10 mouse cellular contexts compared by ENCODE assay signal in the genomic region with DNA sequence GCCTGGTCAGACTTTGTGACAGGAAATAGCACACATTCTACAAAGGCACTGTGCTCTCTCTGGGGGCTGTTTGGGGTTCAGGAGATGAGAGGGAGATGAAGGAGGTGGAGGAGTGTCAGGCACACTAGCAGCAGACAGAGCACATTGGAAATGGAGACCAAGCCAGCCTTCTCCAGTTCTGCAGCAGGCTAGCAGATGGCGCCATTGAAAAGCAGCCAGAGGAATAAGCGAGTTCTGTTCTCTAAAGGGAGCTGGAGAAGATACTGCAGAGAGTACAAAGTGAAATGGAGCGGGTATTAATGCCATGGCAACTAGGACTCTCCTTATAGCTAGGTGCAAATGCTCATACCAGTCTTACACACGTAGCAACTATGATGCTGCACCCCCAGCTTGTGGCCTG.
DNase-seq lines count a peak whose midpoint lies in the region; ATAC-seq lines count a peak whose summit lies in the region.
"Had no signal": no experiment of that assay in that cellular context is flagged by ENCODE, and none has a peak within 500 bp of the region (broad histone marks: within the 10 kb centered on the region; RNA-seq: fewer than 3 reads in every experiment).

No protein-coding gene starts in this region.

- 66% methylated on average over 4 of the region's 4 CpGs for WGBS in heart, embryonic 12.5 days
- WGBS in embryonic facial prominence, embryonic 14.5 days, result 68% methylated on average over 4 of the region's 4 CpGs
- 60% methylated on average over 4 of the region's 4 CpGs for WGBS in liver, embryonic 12.5 days (ENCODE audit: insufficient replicate concordance)

- DNase-seq in heart, adult 18-20 months, result peak; percentile 47 to 51
- DNase-seq in 3T3-L1 (ENCODE audit: low read depth, low spot score) (peak; percentile 50), MN1 (ENCODE audit: low spot score) (no peak)
- peak; percentile 36 for DNase-seq in embryonic facial prominence, embryonic 14.5 days (ENCODE audit: low spot score)
- peak; percentile 48 for DNase-seq in left cerebral cortex, adult 11 months (ENCODE audit: low spot score)
- DNase-seq in adrenal gland, postnatal 36 days, result no peak
- DNase-seq: spleen, adult 18-20 months had no signal

- no peak overlapping the region for H3K4me2 ChIP-seq in heart, embryonic 12.5 days
- no peak overlapping the region for H3K4me2 ChIP-seq in embryonic facial prominence, embryonic 14.5 days (ENCODE audit: low read depth, low read length)
- no peak overlapping the region for H3K4me2 ChIP-seq in liver, embryonic 12.5 days
- H3K4me2 ChIP-seq: heart, embryonic 15.5 days had no signal

- H3K9ac ChIP-seq in heart, embryonic 12.5 days, result no peak overlapping the region
- H3K9ac ChIP-seq in embryonic facial prominence, embryonic 14.5 days (ENCODE audit: low read depth, low read length), result no peak overlapping the region
- H3K9ac ChIP-seq in liver, embryonic 12.5 days, result no peak overlapping the region
- H3K9ac ChIP-seq: heart, embryonic 15.5 days had no signal

- H3K27me3 ChIP-seq in heart, embryonic 12.5 days (replicated peaks), result no peaks in the 10 kb centered on the region
- no peaks in the 10 kb centered on the region for H3K27me3 ChIP-seq in embryonic facial prominence, embryonic 14.5 days (replicated peaks; ENCODE audit: control insufficient read depth, insufficient read depth, low read length)
- H3K27me3 ChIP-seq in liver, embryonic 12.5 days (replicated peaks), result no peaks in the 10 kb centered on the region
- H3K27me3 ChIP-seq: heart, embryonic 15.5 days had no signal

- no peaks in the 10 kb centered on the region for H3K4me1 ChIP-seq in heart, embryonic 12.5 days (replicated peaks)
- H3K4me1 ChIP-seq in embryonic facial prominence, embryonic 14.5 days (ENCODE audit: control insufficient read depth, insufficient read depth, low read length), result no peaks in the 10 kb centered on the region
- H3K4me1 ChIP-seq in liver, embryonic 12.5 days, result no peaks in the 10 kb centered on the region
- H3K4me1 ChIP-seq: heart, embryonic 15.5 days had no signal

- H3K36me3 ChIP-seq in heart, embryonic 12.5 days, result no peaks in the 10 kb centered on the region
- H3K36me3 ChIP-seq in embryonic facial prominence, embryonic 14.5 days (ENCODE audit: control insufficient read depth, insufficient read depth, low read length), result no peaks in the 10 kb centered on the region
- H3K36me3 ChIP-seq in liver, embryonic 12.5 days, result no peaks in the 10 kb centered on the region
- H3K36me3 ChIP-seq: heart, embryonic 15.5 days had no signal

- no peaks in the 10 kb centered on the region for H3K9me3 ChIP-seq in heart, embryonic 12.5 days (replicated peaks)
- H3K9me3 ChIP-seq in embryonic facial prominence, embryonic 14.5 days (ENCODE audit: control insufficient read depth, low read length), result 0 out of 2 replicates have a peak, but pooled peaks cover 5% of the 10 kb centered on the region
- H3K9me3 ChIP-seq in liver, embryonic 12.5 days (replicated peaks), result no peaks in the 10 kb centered on the region
- H3K9me3 ChIP-seq: heart, embryonic 15.5 days had no signal

- no peak for ATAC-seq in heart, embryonic 12.5 days (ENCODE audit: insufficient number of reproducible peaks, low FRiP score)
- no peak for ATAC-seq in embryonic facial prominence, embryonic 14.5 days (ENCODE audit: low read depth)
- ATAC-seq in liver, embryonic 12.5 days, result no peak

- no peak overlapping the region for H3K4me3 ChIP-seq in heart, embryonic 12.5 days
- no peak overlapping the region for H3K4me3 ChIP-seq in embryonic facial prominence, embryonic 14.5 days (ENCODE audit: low read depth, low read length)
- no peak overlapping the region for H3K4me3 ChIP-seq in liver, embryonic 12.5 days
- H3K4me3 ChIP-seq: heart, embryonic 15.5 days had no signal

- no peak overlapping the region for H3K27ac ChIP-seq in heart, embryonic 12.5 days (ENCODE audit: poor library complexity, severe bottlenecking)
- H3K27ac ChIP-seq in embryonic facial prominence, embryonic 14.5 days (replicated peaks; ENCODE audit: low read depth, low read length), result peak overlapping the region; percentile 31; the same call in 1 of the 2 replicates
- H3K27ac ChIP-seq in liver, embryonic 12.5 days, result no peak overlapping the region
- H3K27ac ChIP-seq: heart, embryonic 15.5 days had no signal

Comparison
In these comparisons a context has a peak if more than half of its experiments do, and no peak if none do; other contexts are left out.
1. DNase-seq: peak in heart, adult 18-20 months (2 of 2), 3T3-L1 (single experiment), embryonic facial prominence, embryonic 14.5 days (single experiment) and left cerebral cortex, adult 11 months (single experiment); none in MN1 (single experiment) and adrenal gland, postnatal 36 days (0 of 2).